Mouse (Mus musculus): ENCODE results near the gene Tmem164.

DNA sequence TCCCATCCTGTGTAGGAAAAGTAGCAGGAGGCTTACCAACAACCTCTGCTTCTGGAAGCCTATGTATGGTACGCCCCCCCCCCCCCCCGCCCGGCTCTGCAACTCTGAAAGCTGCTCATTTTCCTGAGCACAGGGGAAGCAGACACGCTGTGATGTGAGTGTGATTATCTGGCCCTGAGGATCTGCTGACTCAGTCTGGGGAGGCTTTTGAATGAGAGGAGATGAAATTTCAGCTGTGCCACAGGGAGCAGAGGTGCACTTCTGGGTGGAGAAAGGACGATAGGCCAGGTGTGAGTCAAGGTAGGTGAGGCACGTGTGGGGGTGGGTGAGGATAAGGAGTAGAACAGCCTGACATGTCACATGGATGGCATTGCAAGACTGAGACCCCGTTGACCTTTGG is 82.1 kb downstream of the Tmem164 start:
- TF ChIP-seq POLR2A (IDR thresholded peaks at IDR 0.05; ENCODE audit: borderline replicate concordance, extremely low read depth, insufficient read depth, insufficient read length, poor library complexity, severe bottlenecking) (no peak), CTCF (IDR thresholded peaks at IDR 0.05; ENCODE audit: borderline replicate concordance, extremely low read depth, insufficient read depth, insufficient read length) (no peak)
